Mouse (Mus musculus): ENCODE data around the gene Hoxa1. TPM values are rescaled to one million over a fixed set of nuclear protein-coding genes. Genes with fewer than 3 reads are reported as not detected.

The Hoxa1 gene
- polyA plus RNA-seq, 1 experiment: 0.21 TPM

- no peaks in the 10 kb centered on the region for H3K27me3 ChIP-seq (ENCODE audit: control insufficient read depth, insufficient read depth, low read length)
- 80% methylated on average over 1 of the region's 1 CpGs for WGBS
- no peaks in the 10 kb centered on the region for H3K4me1 ChIP-seq (ENCODE audit: control insufficient read depth, insufficient read depth, insufficient read length)
- no peak overlapping the region for H3K27ac ChIP-seq (ENCODE audit: insufficient read depth, low read length)
- H3K4me3 ChIP-seq (ENCODE audit: extremely low read depth, insufficient read depth, insufficient read length): no peak overlapping the region
- no peak for DNase-seq (ENCODE audit: low read depth in 1 of 2, low spot score in 2 of 2)
- H3K36me3 ChIP-seq (ENCODE audit: control insufficient read depth, insufficient read depth, low read length): no peaks in the 10 kb centered on the region
- TF ChIP-seq CTCF (IDR thresholded peaks at IDR 0.05; ENCODE audit: extremely low read depth, insufficient read depth, insufficient read length, insufficient replicate concordance) (no peak), POLR2A (IDR thresholded peaks at IDR 0.05; ENCODE audit: low read depth, low read length) (no peak)
These were observed 24.7 kb upstream of the Hoxa1 start for GRCm38 (mm10) chr6:52182793-52183192.

DNA sequence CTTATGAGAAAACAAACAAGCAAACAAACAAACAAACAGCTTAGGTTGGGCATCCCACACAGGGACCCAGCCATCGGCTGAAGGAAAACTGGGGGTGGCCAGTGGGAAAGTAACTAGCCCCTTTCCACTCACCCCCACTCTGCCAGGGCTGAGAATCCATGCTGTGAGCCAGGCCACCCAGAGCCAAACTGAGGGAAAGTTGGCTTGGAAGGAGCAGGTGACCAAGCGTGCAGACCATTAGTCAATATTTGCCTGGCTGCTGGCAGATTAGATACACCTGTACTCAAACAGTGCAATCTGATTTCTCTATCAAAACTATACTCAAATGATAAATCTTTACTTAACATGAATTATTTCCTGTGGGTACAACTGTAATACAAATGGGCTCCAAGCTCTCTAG, 23.9 kb upstream of the Hoxa1 start:
- DNase-seq (ENCODE audit: low read depth in 1 of 2, low spot score in 2 of 2): no peak
- no peaks in the 10 kb centered on the region for H3K4me1 ChIP-seq (ENCODE audit: control insufficient read depth, insufficient read depth, insufficient read length)
- no peak overlapping the region for H3K4me3 ChIP-seq (ENCODE audit: extremely low read depth, insufficient read depth, insufficient read length)
- H3K27me3 ChIP-seq (ENCODE audit: control insufficient read depth, insufficient read depth, low read length): no peaks in the 10 kb centered on the region
- no peak overlapping the region for H3K27ac ChIP-seq (ENCODE audit: insufficient read depth, low read length)
- TF ChIP-seq CTCF (IDR thresholded peaks at IDR 0.05; ENCODE audit: extremely low read depth, insufficient read depth, insufficient read length, insufficient replicate concordance) (no peak), POLR2A (IDR thresholded peaks at IDR 0.05; ENCODE audit: low read depth, low read length) (no peak)
- WGBS: 93% methylated on average over 2 of the region's 2 CpGs
- H3K36me3 ChIP-seq (ENCODE audit: control insufficient read depth, insufficient read depth, low read length): no peaks in the 10 kb centered on the region

DNA sequence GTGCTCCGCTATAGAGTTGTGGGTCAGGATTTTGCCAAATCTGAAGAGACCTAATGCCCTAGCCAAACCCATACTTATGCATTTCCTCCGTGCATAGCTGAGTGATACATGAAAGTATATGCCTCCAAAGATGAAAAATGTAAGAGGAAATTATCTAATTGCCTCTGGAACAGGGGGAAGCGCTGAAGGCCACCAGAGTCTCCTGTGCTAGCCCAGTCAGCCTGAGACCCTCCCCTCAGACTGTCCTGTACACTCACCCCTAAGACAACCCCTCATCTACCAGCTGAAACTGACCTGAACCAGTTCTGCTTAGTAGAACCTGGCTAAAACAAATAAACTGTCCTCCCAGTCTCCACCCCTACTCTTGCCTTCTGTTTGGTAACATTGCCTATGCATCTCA, 22.6 kb upstream of the Hoxa1 start:
- WGBS: 81% methylated on average over 3 of the region's 3 CpGs
- H3K27me3 ChIP-seq (ENCODE audit: control insufficient read depth, insufficient read depth, low read length): no peaks in the 10 kb centered on the region; the same call in 1 of the 2 replicates

DNA sequence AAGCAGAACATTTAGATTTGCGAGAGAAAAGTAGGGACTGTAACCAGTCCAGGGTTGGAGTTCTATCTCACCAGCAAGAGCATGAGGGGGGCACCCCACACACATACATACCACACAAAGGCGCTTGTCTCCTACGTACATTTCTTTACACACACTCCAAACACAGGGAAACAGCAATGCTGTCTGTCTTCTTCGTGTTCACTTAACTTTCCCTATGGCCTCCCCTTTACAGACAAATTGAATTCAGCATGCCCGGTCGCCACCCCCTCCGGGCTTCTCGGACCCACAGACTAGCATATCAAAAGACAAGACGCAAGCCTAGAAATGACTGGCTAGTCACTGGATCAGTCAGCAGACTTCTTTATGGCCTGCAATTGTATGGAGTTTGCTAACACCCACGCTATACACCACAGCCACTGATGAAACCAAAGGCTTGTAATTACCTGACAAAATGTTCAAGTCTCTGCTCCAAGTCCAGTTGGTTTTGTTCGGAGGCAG, 22.1 kb upstream of the Hoxa1 start:
- peaks cover 2% of the 10 kb centered on the region; the same call in 1 of the 2 replicates for H3K27me3 ChIP-seq (ENCODE audit: control insufficient read depth, insufficient read depth, low read length)

More for the DNA sequence above, 22.6 kb upstream of the Hoxa1 start:
- no peak for TF ChIP-seq POLR2A (IDR thresholded peaks at IDR 0.05; ENCODE audit: low read depth, low read length)
- no peak for TF ChIP-seq CTCF (IDR thresholded peaks at IDR 0.05; ENCODE audit: extremely low read depth, insufficient read depth, insufficient read length, insufficient replicate concordance)
- no peak overlapping the region for H3K27ac ChIP-seq (ENCODE audit: insufficient read depth, low read length)
- H3K36me3 ChIP-seq (ENCODE audit: control insufficient read depth, insufficient read depth, low read length): no peaks in the 10 kb centered on the region
- H3K4me3 ChIP-seq (ENCODE audit: extremely low read depth, insufficient read depth, insufficient read length): no peak overlapping the region
- H3K4me1 ChIP-seq (ENCODE audit: control insufficient read depth, insufficient read depth, insufficient read length): no peaks in the 10 kb centered on the region
- no peak for DNase-seq (ENCODE audit: low read depth in 1 of 2, low spot score in 2 of 2)

DNA sequence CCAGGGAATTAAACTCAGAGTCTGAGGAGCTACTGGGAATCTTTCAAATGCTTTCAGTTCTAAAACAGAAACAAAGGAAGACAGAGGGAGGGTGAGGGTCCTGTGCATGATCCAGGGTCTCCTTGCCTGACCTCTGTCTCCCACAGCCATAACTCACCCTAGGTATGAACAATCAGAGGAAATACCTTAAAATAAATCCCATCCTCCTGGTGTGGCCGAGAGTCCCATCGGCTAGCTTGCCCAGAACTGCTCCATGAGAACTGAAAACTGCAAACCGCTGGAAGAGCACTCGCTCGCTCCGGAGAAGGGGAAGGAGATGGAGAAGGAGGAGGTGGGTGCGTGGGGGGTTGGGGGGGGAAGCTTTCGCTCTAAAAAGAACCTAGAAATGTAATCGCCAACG, 21.6 kb upstream of the Hoxa1 start:
- H3K27ac ChIP-seq (ENCODE audit: insufficient read depth, low read length): no peak overlapping the region

More for the DNA sequence above, 22.1 kb upstream of the Hoxa1 start:
- no peaks in the 10 kb centered on the region for H3K36me3 ChIP-seq (ENCODE audit: control insufficient read depth, insufficient read depth, low read length)
- 87% methylated on average over 11 of the region's 11 CpGs for WGBS
- H3K4me3 ChIP-seq (ENCODE audit: extremely low read depth, insufficient read depth, insufficient read length): no peak overlapping the region
- DNase-seq (ENCODE audit: low read depth in 1 of 2, low spot score in 2 of 2): no peak
- no peak for TF ChIP-seq POLR2A (IDR thresholded peaks at IDR 0.05; ENCODE audit: low read depth, low read length)
- no peak for TF ChIP-seq CTCF (IDR thresholded peaks at IDR 0.05; ENCODE audit: extremely low read depth, insufficient read depth, insufficient read length, insufficient replicate concordance)
- H3K27ac ChIP-seq (ENCODE audit: insufficient read depth, low read length): no peak overlapping the region
- H3K4me1 ChIP-seq (ENCODE audit: control insufficient read depth, insufficient read depth, insufficient read length): no peaks in the 10 kb centered on the region

DNA sequence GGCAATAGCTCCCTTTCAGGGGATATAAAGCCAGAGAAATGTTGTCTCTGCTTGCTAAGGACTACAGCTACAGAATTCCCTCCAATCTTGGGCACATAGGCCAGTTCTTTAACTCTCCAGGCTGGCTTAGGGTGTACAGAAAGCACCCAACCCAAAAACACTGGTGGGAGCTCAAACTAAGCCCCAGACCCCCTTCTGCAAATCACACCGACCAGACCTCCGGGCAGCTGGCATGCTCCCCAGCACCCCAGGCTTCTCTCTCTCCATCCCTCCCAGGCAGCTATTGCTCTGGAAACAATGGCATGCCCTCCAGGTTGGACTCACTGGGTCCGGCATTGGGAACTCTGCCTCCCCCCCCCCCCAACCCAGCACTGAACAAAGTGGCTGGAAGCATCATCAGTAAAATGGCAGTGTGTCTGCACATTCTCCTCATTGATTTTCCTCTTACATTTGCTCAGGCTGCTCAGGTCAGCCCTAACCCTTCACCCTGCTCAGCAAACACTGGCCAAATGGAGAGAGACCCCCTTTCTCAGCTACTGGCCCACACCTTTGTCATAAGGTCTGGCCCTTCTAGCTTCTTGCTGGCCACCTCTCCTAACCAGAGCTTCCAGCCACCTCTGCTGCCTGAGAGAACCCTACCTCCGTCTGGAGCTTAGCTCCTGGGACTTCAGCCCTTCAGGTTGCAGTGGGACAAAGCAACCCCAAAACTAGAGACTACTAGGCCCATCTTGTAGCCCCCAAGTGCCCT, 21.0 kb upstream of the Hoxa1 start:
- Histone ChIP-seq H3K27me3 (ENCODE audit: control insufficient read depth, insufficient read depth, low read length) (peaks cover 2% of the 10 kb centered on the region; the same call in 1 of the 2 replicates), H3K27ac (ENCODE audit: insufficient read depth, low read length) (no peak overlapping the region), H3K36me3 (ENCODE audit: control insufficient read depth, insufficient read depth, low read length) (no peaks in the 10 kb centered on the region), H3K4me3 (ENCODE audit: extremely low read depth, insufficient read depth, insufficient read length) (no peak overlapping the region), H3K4me1 (ENCODE audit: control insufficient read depth, insufficient read depth, insufficient read length) (no peaks in the 10 kb centered on the region)
- no peak for DNase-seq (ENCODE audit: low read depth in 1 of 2, low spot score in 2 of 2)
- TF ChIP-seq CTCF (IDR thresholded peaks at IDR 0.05; ENCODE audit: extremely low read depth, insufficient read depth, insufficient read length, insufficient replicate concordance) (no peak), POLR2A (IDR thresholded peaks at IDR 0.05; ENCODE audit: low read depth, low read length) (no peak)
- 79% methylated on average over 4 of the region's 4 CpGs for WGBS

More for the DNA sequence above, 21.6 kb upstream of the Hoxa1 start:
- Histone ChIP-seq H3K36me3 (ENCODE audit: control insufficient read depth, insufficient read depth, low read length) (no peaks in the 10 kb centered on the region), H3K4me1 (ENCODE audit: control insufficient read depth, insufficient read depth, insufficient read length) (no peaks in the 10 kb centered on the region), H3K4me3 (ENCODE audit: extremely low read depth, insufficient read depth, insufficient read length) (no peak overlapping the region), H3K27me3 (ENCODE audit: control insufficient read depth, insufficient read depth, low read length) (peaks cover 2% of the 10 kb centered on the region; the same call in 1 of the 2 replicates)
- 81% methylated on average over 10 of the region's 10 CpGs for WGBS
- no peak for TF ChIP-seq CTCF (IDR thresholded peaks at IDR 0.05; ENCODE audit: extremely low read depth, insufficient read depth, insufficient read length, insufficient replicate concordance)
- no peak for TF ChIP-seq POLR2A (IDR thresholded peaks at IDR 0.05; ENCODE audit: low read depth, low read length)
- DNase-seq (ENCODE audit: low read depth in 1 of 2, low spot score in 2 of 2): no peak

DNA sequence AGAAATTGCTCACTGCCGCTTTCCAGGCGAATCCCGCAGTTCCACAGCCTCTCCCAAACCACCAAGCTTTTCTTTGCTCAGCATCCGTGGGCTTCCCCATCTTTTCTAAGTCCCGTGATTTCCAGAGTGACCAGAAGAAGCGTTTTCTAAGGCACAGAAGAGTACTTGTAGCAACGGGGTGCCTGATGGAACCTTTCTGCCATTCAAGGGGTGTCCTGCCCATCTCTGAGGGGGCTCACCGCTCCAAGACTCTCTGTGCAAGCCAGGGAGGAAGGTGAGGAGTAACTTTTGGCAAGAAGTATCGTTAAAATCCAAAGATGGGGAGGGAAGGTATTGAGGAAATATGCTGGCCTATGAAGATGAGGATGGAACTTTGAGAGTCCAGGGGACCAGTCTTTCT, 19.7 kb upstream of the Hoxa1 start:
- Histone ChIP-seq H3K27ac (ENCODE audit: insufficient read depth, low read length) (no peak overlapping the region), H3K36me3 (ENCODE audit: control insufficient read depth, insufficient read depth, low read length) (no peaks in the 10 kb centered on the region), H3K27me3 (ENCODE audit: control insufficient read depth, insufficient read depth, low read length) (peaks cover 2% of the 10 kb centered on the region; the same call in 1 of the 2 replicates), H3K4me3 (ENCODE audit: extremely low read depth, insufficient read depth, insufficient read length) (no peak overlapping the region), H3K4me1 (ENCODE audit: control insufficient read depth, insufficient read depth, insufficient read length) (no peaks in the 10 kb centered on the region)
- no peak for TF ChIP-seq CTCF (IDR thresholded peaks at IDR 0.05; ENCODE audit: extremely low read depth, insufficient read depth, insufficient read length, insufficient replicate concordance)
- TF ChIP-seq POLR2A (IDR thresholded peaks at IDR 0.05; ENCODE audit: low read depth, low read length): no peak
- DNase-seq (ENCODE audit: low read depth in 1 of 2, low spot score in 2 of 2): no peak
- 81% methylated on average over 9 of the region's 9 CpGs for WGBS

Data from spleen, adult 2 months (tissue).